Mouse (Mus musculus) forebrain, embryonic 13.5 days (tissue): ENCODE results near the gene Strn4. TPM values are rescaled to one million over a fixed set of nuclear protein-coding genes. Genes with fewer than 3 reads are reported as not detected.
A peak's percentile ranks its signal among the peaks of the same experiment; 100 is the strongest.

Experiments
- ATAC-seq: fragments of 200-750 bp; cut with Nextera tagmentation; 2 replicates; pipeline ENCODE4 v1.8.0; 2017
- H3K27ac ChIP-seq: fragments of 300-500 bp; sonication (generic); 2 replicates; pipeline ENCODE4 v1.5.1; 2015; ENCODE audit warnings: inconsistent platforms, mild to moderate bottlenecking, moderate library complexity
- H3K27me3 ChIP-seq: fragments of 300-500 bp; sonication (generic); 2 replicates; pipeline ENCODE4 v1.6.1; 2015; ENCODE audit warnings: mild to moderate bottlenecking, inconsistent platforms
- H3K36me3 ChIP-seq: fragments of 300-500 bp; sonication (generic); 2 replicates; pipeline ENCODE4 v1.6.1; 2015; ENCODE audit warnings: mild to moderate bottlenecking, inconsistent platforms; ENCODE audit not compliant: poor library complexity, severe bottlenecking
- H3K4me1 ChIP-seq: fragments of 300-500 bp; sonication (generic); 2 replicates; pipeline ENCODE4 v1.6.1; 2015; ENCODE audit warnings: inconsistent platforms
- H3K4me2 ChIP-seq: fragments of 300-500 bp; sonication (generic); 2 replicates; pipeline ENCODE4 v1.6.1; 2015; ENCODE audit warnings: inconsistent platforms, mild to moderate bottlenecking, moderate library complexity
- H3K4me3 ChIP-seq: fragments of 300-500 bp; sonication (generic); 2 replicates; pipeline ENCODE4 v1.5.1; 2015; ENCODE audit warnings: mild to moderate bottlenecking, inconsistent platforms
- H3K9ac ChIP-seq: fragments of 300-500 bp; sonication (generic); 2 replicates; pipeline ENCODE4 v1.6.1; 2015; ENCODE audit warnings: mild to moderate bottlenecking, inconsistent platforms
- H3K9me3 ChIP-seq: fragments of 300-500 bp; sonication (generic); replicated peaks from 2 replicates; pipeline ENCODE4 v1.6.1; 2016; ENCODE audit warnings: inconsistent platforms
- WGBS: fragments of 180-500 bp; shearing (Covaris S2); methylation state at CpG from one replicate; pipeline ENCODE4 v1.1.7; 2015; 5-methylcytosine and 5-hydroxymethylcytosine counted together
- polyA plus RNA-seq: library from polyadenylated mRNA; unstranded; fragments of >200 nt; fragmentation: Nextera tagmentation; extraction: Ambion mirVana; gene quantifications from 2 replicates; pipeline ENCODE4 v1.2.1, GENCODE M21; 2015

Gene Strn4
- polyA plus RNA-seq, 1 experiment from 2014 or later: 147 TPM

- no peak overlapping the region for H3K27ac ChIP-seq
- H3K9ac ChIP-seq: no peak overlapping the region
Observed at GRCm38 (mm10) chr7:16812505-16812904, 3.2 kb upstream of the Strn4 start.

GRCm38 (mm10) chr7:16816078-16816474 is 387 bp downstream of the Strn4 start:
- peak overlapping the region; percentile 96 for H3K4me2 ChIP-seq
- H3K27ac ChIP-seq: peak overlapping the region; percentile 98
- H3K9me3 ChIP-seq: no peaks in the 10 kb centered on the region
- H3K9ac ChIP-seq: peak overlapping the region; percentile 99
- WGBS: 1% methylated on average over 28 of the region's 55 CpGs
- H3K36me3 ChIP-seq: peaks cover 6% of the 10 kb centered on the region
- peak overlapping the region; percentile 91 for H3K4me3 ChIP-seq
- H3K27me3 ChIP-seq: peaks cover 22% of the 10 kb centered on the region
- H3K4me1 ChIP-seq: peaks cover 73% of the 10 kb centered on the region
- peak; percentile 74 for ATAC-seq

More at GRCm38 (mm10) chr7:16812505-16812904, 3.2 kb upstream of the Strn4 start:
- H3K27me3 ChIP-seq: peaks cover 35% of the 10 kb centered on the region
- WGBS: 67% methylated on average over 2 of the region's 2 CpGs
- H3K36me3 ChIP-seq: peaks cover 32% of the 10 kb centered on the region
- H3K4me2 ChIP-seq: no peak overlapping the region
- no peak for ATAC-seq
- H3K4me1 ChIP-seq: peaks cover 49% of the 10 kb centered on the region
- no peaks in the 10 kb centered on the region for H3K9me3 ChIP-seq
- H3K4me3 ChIP-seq: no peak overlapping the region

GRCm38 (mm10) chr7:16816475-16817122 is 910 bp downstream of the Strn4 start, which contains the start of gene Fkrp:
Gene Fkrp, minus strand, starts transcription at chr7:16816732.
- Histone ChIP-seq H3K27me3 (peaks cover 17% of the 10 kb centered on the region), H3K9me3 (no peaks in the 10 kb centered on the region), H3K36me3 (peaks cover 6% of the 10 kb centered on the region; the same call in 1 of the 2 replicates), H3K27ac (peak within 1 kb of the TSS; percentile 98), H3K4me1 (peaks cover 71% of the 10 kb centered on the region), H3K4me2 (peak within 1 kb of the TSS; percentile 96), H3K9ac (peak within 1 kb of the TSS; percentile 99), H3K4me3 (peak within 1 kb of the TSS; percentile 91)
- ATAC-seq: peak; percentile 64
- WGBS: under 1% methylated on average over 60 of the region's 64 CpGs

- no peak for ATAC-seq
- Histone ChIP-seq H3K4me1 (peaks cover 63% of the 10 kb centered on the region), H3K9ac (peak overlapping the region; percentile 99), H3K36me3 (peaks cover 11% of the 10 kb centered on the region), H3K4me2 (peak overlapping the region; percentile 96), H3K4me3 (peak overlapping the region; percentile 91), H3K27ac (0 out of 2 replicates have a peak overlapping the region, but pooled peaks have one; percentile 16), H3K9me3 (no peaks in the 10 kb centered on the region), H3K27me3 (peaks cover 6% of the 10 kb centered on the region)
- WGBS: 30% methylated on average over 3 of the region's 3 CpGs
Observed at GRCm38 (mm10) chr7:16817693-16818092, 2.0 kb downstream of the Strn4 start.

GRCm38 (mm10) chr7:16819794-16820193 is 4.1 kb downstream of the Strn4 start:
- no peak overlapping the region for H3K4me3 ChIP-seq
- H3K27me3 ChIP-seq: no peaks in the 10 kb centered on the region
- ATAC-seq: no peak
- H3K36me3 ChIP-seq: peaks cover 25% of the 10 kb centered on the region
- H3K4me2 ChIP-seq: no peak overlapping the region
- no peaks in the 10 kb centered on the region for H3K9me3 ChIP-seq
- 81% methylated on average over 5 of the region's 5 CpGs for WGBS
- peaks cover 57% of the 10 kb centered on the region for H3K4me1 ChIP-seq
- no peak overlapping the region for H3K27ac ChIP-seq
- H3K9ac ChIP-seq: no peak overlapping the region

GRCm38 (mm10) chr7:16820271-16820763 is 4.6 kb downstream of the Strn4 start:
- Histone ChIP-seq H3K4me2 (no peak overlapping the region), H3K9ac (no peak overlapping the region), H3K4me1 (peaks cover 52% of the 10 kb centered on the region), H3K27me3 (no peaks in the 10 kb centered on the region), H3K36me3 (peaks cover 30% of the 10 kb centered on the region), H3K4me3 (no peak overlapping the region), H3K27ac (no peak overlapping the region), H3K9me3 (no peaks in the 10 kb centered on the region)
- ATAC-seq: no peak
- 78% methylated on average over 5 of the region's 5 CpGs for WGBS

GRCm38 (mm10) chr7:16821091-16821490 is 5.4 kb downstream of the Strn4 start:
- no peak overlapping the region for H3K9ac ChIP-seq
- no peak for ATAC-seq
- H3K4me1 ChIP-seq: peaks cover 45% of the 10 kb centered on the region
- no peaks in the 10 kb centered on the region for H3K27me3 ChIP-seq
- peaks cover 38% of the 10 kb centered on the region for H3K36me3 ChIP-seq
- no peaks in the 10 kb centered on the region for H3K9me3 ChIP-seq
- no peak overlapping the region for H3K4me2 ChIP-seq
- no peak overlapping the region for H3K27ac ChIP-seq
- 52% methylated on average over 3 of the region's 3 CpGs for WGBS
- no peak overlapping the region for H3K4me3 ChIP-seq

- Histone ChIP-seq H3K9ac (no peak overlapping the region), H3K4me2 (no peak overlapping the region), H3K27me3 (no peaks in the 10 kb centered on the region), H3K9me3 (no peaks in the 10 kb centered on the region), H3K36me3 (peaks cover 44% of the 10 kb centered on the region), H3K27ac (no peak overlapping the region), H3K4me1 (peaks cover 45% of the 10 kb centered on the region), H3K4me3 (no peak overlapping the region)
- WGBS: 74% methylated on average over 4 of the region's 4 CpGs
- no peak for ATAC-seq
Observed at GRCm38 (mm10) chr7:16821669-16822101, 6.0 kb downstream of the Strn4 start.

- WGBS: 79% methylated on average over 5 of the region's 5 CpGs
- no peaks in the 10 kb centered on the region for H3K9me3 ChIP-seq
- no peak overlapping the region for H3K9ac ChIP-seq
- no peak overlapping the region for H3K27ac ChIP-seq
- no peak for ATAC-seq
- no peak overlapping the region for H3K4me3 ChIP-seq
- H3K4me1 ChIP-seq: peaks cover 27% of the 10 kb centered on the region
- no peaks in the 10 kb centered on the region for H3K27me3 ChIP-seq
- H3K4me2 ChIP-seq: no peak overlapping the region
- peaks cover 64% of the 10 kb centered on the region for H3K36me3 ChIP-seq
Observed at GRCm38 (mm10) chr7:16823734-16824133, 8.0 kb downstream of the Strn4 start.

- Histone ChIP-seq H3K36me3 (peaks cover 85% of the 10 kb centered on the region), H3K27ac (no peak overlapping the region), H3K4me2 (no peak overlapping the region), H3K4me3 (no peak overlapping the region), H3K4me1 (peaks cover 7% of the 10 kb centered on the region), H3K9ac (no peak overlapping the region), H3K27me3 (no peaks in the 10 kb centered on the region), H3K9me3 (no peaks in the 10 kb centered on the region)
- no peak for ATAC-seq
- 87% methylated on average over 10 of the region's 10 CpGs for WGBS
Observed at GRCm38 (mm10) chr7:16825785-16826184, 10.1 kb downstream of the Strn4 start.

- no peak overlapping the region for H3K4me2 ChIP-seq
- WGBS: 83% methylated on average over 5 of the region's 5 CpGs
- peaks cover 93% of the 10 kb centered on the region for H3K36me3 ChIP-seq
- H3K4me3 ChIP-seq: no peak overlapping the region
- H3K9me3 ChIP-seq: no peaks in the 10 kb centered on the region
- no peaks in the 10 kb centered on the region for H3K4me1 ChIP-seq
- no peaks in the 10 kb centered on the region for H3K27me3 ChIP-seq
- H3K9ac ChIP-seq: no peak overlapping the region
- H3K27ac ChIP-seq: no peak overlapping the region
- ATAC-seq: no peak
Observed at GRCm38 (mm10) chr7:16826571-16826970, 10.9 kb downstream of the Strn4 start.

- no peak overlapping the region for H3K27ac ChIP-seq
- peaks cover 99% of the 10 kb centered on the region for H3K36me3 ChIP-seq
- H3K4me3 ChIP-seq: no peak overlapping the region
- H3K4me1 ChIP-seq: no peaks in the 10 kb centered on the region
- ATAC-seq: no peak
- no peaks in the 10 kb centered on the region for H3K27me3 ChIP-seq
- H3K9me3 ChIP-seq: no peaks in the 10 kb centered on the region
- no peak overlapping the region for H3K4me2 ChIP-seq
- H3K9ac ChIP-seq: no peak overlapping the region
- WGBS: 93% methylated on average over 4 of the region's 4 CpGs
Observed at GRCm38 (mm10) chr7:16827274-16827673, 11.6 kb downstream of the Strn4 start.
